Mouse (Mus musculus) hindlimb bud, embryonic 11.5 days (tissue): ENCODE results near the gene Tent4a.
"Not testable (repeated sequence)": the region's sequence is repeated elsewhere in the genome, so short reads cannot be mapped to it uniquely, and the experiment has no call there.

Experiments used
- DNase-seq: peaks from one replicate; pipeline ENCODE4 v3.0.0-alpha.2; 2012; ENCODE audit warnings: low read depth, low spot score; ENCODE audit errors: extremely low spot score

Tent4a gene

DNA sequence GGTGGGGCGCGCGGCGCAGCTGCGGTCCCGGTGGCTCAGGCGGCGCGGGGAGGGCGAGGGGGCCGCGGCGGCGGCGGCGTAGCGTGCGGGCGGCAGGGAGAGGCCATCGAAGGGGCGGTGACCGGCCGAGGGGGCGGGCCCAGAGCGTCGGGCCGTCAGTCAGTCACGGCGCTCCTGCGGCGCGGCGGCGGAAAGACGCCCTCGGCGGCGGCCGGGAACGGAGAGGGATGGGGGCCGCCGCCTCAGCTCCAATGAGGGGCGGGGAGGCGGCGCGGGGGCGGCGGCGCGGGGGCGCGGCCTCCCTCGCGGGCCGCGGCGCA is at the start of gene Tent4a:
Tent4a (minus strand) TSS at position 284 of the 320 bp plus-strand sequence.
- no peak for DNase-seq

DNA sequence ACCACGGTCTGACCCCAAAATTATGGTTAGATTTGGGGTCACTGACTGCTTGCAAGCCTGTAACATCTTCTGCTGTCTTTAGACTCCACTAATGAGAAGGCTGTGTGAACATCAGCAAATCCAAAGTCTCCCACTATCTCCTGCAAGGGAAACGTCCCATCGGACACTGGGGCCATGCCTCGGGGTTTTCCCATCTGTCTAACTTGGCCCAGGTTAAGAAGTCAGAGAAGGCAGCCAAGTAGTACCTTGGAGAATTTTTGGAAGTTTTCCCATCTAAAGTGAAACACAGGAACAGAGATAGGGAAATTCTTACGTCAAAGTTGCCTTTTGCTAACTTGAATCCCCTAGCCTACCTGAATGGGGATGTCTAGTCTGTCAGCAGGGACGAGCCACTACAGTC is 49.2 kb upstream of the Tent4a start:
- no peak for DNase-seq

DNA sequence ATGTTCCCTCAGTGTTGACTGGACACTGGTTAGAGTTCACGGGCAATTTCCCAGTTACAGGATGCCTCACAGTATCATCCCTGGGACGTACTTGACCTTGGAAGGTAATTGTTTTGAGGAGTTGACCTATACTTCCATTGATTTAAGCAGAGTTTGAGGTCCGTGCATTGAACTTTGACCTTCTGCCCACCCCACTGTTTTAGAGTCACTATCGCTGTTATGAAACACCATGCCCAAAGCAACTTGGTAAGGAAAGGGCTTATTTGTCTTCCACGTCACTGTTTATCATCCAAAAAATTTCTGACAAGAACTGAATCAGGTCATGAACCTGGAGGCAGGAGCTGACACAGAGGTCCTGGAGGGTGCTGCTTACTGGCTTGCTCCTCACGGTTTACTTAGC is 48.0 kb upstream of the Tent4a start:
- no peak for DNase-seq

- no peak for DNase-seq
Observed at GRCm38 (mm10) chr13:69577181-69577834, 42.9 kb upstream of the Tent4a start.

GRCm38 (mm10) chr13:69576676-69577075 is 42.3 kb upstream of the Tent4a start:
- DNase-seq: no peak

DNA sequence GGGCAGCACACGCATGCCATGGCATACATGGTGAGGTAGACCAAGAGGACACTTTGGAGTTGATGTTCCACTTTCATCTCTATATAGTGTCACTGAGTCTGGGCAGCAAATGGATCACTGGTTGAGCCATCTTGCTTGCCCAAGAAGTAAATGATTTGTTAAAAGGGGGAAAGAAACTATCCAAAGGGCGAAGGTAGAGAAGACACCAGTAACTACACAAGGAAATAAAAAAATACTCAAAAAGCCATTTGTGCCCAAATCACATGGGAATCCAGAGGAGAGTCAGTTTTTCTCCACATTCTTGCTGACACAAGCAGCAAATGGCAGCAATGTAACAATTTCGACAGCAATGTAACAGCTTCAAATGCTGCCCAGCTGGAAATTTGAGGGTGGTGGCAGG is 38.2 kb upstream of the Tent4a start:
- DNase-seq: no peak

GRCm38 (mm10) chr13:69569201-69569600 is 34.8 kb upstream of the Tent4a start:
- no peak for DNase-seq

- not testable (repeated sequence) for DNase-seq
Observed at GRCm38 (mm10) chr13:69565401-69565800, 31.0 kb upstream of the Tent4a start.

GRCm38 (mm10) chr13:69564573-69564972 is 30.2 kb upstream of the Tent4a start:
- no peak for DNase-seq

GRCm38 (mm10) chr13:69563905-69564304 is 29.5 kb upstream of the Tent4a start:
- DNase-seq: no peak

DNA sequence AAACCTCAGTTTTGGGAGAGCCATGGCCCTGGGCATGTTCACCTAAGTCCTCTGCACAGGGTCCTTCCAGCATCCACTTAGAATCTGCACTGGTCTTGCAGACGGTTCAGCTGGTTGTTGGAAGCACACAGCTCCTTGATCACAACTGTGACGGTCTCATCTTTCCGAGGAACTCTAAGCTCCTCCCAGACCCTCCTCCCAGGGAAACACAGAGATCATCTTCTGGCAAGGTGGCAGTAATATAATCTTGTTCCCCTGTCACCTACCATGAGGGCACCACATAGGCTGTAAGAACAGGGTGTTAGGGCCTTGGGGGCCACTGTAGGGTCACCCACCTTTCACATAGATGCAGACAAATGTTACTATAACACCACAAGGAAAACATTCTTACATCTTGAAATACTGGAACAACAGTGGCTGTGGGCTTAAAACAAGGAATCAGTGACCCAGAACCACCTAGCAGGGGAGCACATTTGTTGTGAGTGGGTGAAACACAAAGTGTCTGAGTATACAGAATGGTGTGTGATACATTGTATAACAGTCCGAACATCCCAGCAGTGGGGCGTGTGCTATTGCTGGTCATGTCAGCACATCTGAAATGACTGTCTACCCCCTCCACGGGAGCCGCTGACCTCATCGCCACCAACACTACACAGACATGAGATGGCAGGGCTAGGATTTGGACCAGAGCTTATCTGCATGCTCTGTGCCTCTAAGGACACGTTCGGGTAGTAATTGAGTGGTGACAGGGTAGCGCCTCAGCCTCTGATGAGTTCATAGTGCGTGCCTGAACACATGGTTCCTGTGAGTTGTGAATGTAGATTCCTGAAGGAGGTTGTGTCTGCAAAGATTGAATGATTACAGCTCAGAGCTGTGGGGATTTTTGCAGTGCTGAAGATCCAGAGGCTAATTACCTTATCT is 28.5 kb upstream of the Tent4a start:
- no peak for DNase-seq

- no peak for DNase-seq
Observed at GRCm38 (mm10) chr13:69562004-69562403, 27.6 kb upstream of the Tent4a start.

GRCm38 (mm10) chr13:69559291-69559961 is 25.0 kb upstream of the Tent4a start:
- DNase-seq: no peak

DNA sequence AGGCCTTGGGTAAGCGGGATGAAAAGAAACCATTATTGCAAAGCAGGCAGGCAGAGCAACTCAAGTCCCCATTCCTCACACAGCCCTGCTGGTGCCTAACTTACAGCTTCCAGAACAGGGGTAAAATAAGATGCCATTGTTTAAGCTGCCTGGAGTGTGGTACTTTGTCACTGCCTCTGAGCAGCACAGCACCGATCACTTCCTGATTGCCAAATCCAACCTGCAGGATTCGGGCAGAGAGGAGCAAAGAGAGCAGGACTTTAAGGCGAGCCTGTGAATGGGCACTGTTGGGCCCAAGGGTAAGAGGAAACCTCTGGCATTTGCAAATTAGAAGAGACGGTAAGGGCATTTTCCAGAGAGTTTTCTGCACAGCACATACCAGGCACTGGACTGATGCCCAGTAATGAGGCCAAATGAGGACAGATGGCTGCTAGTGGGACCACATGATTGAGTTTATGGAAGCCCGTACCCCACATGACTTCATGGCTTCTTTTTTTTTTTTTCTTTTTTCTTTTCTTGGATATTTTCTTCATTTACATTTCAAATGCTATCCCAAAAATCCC is 23.8 kb upstream of the Tent4a start:
- no peak for DNase-seq

DNA sequence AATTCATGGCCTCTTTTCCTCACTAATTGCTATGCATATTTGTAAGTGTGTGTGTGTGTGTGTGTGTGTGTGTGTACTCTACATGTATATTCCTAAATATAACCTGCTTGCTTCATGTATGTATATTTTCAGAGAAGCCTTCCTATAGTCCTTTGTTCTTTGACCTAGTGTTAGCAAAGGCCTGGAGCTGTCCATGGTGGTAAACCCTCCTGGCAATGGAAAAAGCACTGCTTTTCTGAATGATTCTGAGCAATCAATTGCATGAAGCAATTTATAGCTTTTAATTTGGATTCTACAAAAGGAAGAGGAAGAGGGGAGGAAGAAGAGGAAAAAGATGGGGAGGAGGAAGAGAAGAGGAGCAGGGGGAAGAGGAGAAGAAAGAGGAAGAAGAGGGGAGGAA is 22.3 kb upstream of the Tent4a start:
- no peak for DNase-seq

DNA sequence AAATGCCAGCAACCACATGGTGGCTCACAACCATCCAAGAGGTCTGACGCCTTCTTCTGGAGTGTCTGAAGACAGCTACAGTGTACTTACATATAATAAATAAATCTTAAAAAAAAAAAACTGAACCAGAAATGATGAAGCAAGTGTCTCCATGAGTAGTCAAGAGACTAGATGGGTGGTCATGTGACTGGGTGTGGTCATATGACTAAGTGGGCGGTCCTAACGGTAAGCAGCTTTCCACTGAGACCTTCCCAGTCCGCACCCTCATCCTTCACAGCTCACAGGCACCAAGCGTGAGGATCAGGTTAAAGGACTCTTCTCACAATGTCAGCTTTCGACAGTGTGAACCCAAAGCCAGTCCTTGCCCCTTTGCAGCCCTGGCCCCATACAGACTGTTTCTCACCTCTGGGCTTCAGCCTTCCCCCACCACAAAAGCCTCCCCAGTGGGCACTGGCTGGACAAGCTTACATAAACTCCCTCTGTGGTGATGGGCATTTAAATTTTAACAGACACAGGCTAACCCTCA is 21.6 kb upstream of the Tent4a start:
- DNase-seq: no peak

- no peak for DNase-seq
Observed at GRCm38 (mm10) chr13:69555045-69555444, 20.6 kb upstream of the Tent4a start.

DNA sequence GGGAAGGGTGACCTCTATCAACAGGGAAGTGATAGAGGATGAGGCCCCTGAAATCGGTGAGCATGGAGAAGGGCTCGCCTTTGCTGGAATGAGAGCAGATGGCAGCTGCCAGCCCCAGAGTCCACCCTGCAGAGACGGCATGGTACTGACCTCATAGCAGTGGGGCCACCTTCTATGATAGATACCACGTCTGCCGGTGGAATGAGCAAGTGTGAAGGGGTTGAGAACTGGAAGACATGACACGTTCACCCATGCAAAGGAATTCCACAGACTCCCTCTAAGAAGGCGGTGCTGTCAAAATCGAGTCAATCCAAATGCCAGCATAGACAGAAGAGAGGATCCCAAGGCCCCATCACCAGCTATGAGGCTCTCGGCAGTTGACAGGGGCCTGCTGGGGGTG is 19.8 kb upstream of the Tent4a start:
- DNase-seq: no peak

GRCm38 (mm10) chr13:69553024-69553423 is 18.6 kb upstream of the Tent4a start:
- no peak for DNase-seq

GRCm38 (mm10) chr13:69550831-69551230 is 16.4 kb upstream of the Tent4a start:
- DNase-seq: no peak

DNA sequence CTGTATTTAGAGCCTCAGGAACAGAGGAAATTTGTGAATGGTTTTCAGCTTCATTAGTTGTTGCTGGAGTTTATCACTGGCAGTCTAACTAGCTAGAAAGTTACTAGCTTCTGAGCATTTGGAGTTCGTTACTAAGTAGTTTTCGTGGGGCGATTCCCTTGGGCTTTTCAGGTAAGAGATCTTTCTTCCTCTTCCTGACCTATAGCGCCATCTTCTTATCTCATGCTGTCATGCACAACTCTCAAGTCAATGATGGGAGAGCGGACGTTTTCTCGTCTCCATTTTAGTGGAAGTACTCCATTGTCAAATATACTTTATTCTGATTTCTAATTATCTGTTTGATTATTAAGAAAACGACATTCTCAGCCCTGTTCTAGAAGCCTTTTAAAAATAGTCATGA is 15.6 kb upstream of the Tent4a start:
- no peak for DNase-seq
